Mouse (Mus musculus): ENCODE data around the gene Nuak1. TPM values are rescaled to one million over a fixed set of nuclear protein-coding genes. Genes with fewer than 3 reads are reported as not detected.

Nuak1 gene
- polyA plus RNA-seq (2015; fragmentation: Illumina TruSeq; extraction: RNeasy Lipid Tissue Mini Kit (QIAGEN cat#74804); ENCODE audit: insufficient read depth, low replicate concordance), result 6.3 TPM

GRCm38 (mm10) chr10:84440541-84441433, at the start of gene Nuak1:
Nuak1 (minus strand) TSS chr10:84440597.

Other genes starting within 250 kb of the Nuak1 start
- 17.3 TPM for gene Ckap4, start 93.5 kb upstream of the Nuak1 start, polyA plus RNA-seq (2015; fragmentation: Illumina TruSeq; extraction: RNeasy Lipid Tissue Mini Kit (QIAGEN cat#74804); ENCODE audit: insufficient read depth, low replicate concordance)
- gene Tcp11l2, start 136.0 kb upstream of the Nuak1 start, polyA plus RNA-seq (2015; fragmentation: Illumina TruSeq; extraction: RNeasy Lipid Tissue Mini Kit (QIAGEN cat#74804); ENCODE audit: insufficient read depth, low replicate concordance), result 121 TPM
- gene Polr3b, start 181.7 kb upstream of the Nuak1 start, polyA plus RNA-seq (2015; fragmentation: Illumina TruSeq; extraction: RNeasy Lipid Tissue Mini Kit (QIAGEN cat#74804); ENCODE audit: insufficient read depth, low replicate concordance), result 29.3 TPM